In genomic region chr2:144005166-144005955, GRCm38 (mm10) we compare ENCODE assay signal across 12 mouse cellular contexts. TPM values are rescaled to one million over a fixed set of nuclear protein-coding genes. Genes with fewer than 3 reads are reported as not detected.
A peak's percentile ranks its signal among the peaks of the same experiment; 100 is the strongest.
DNase-seq lines count a peak whose midpoint lies in the region; ATAC-seq lines count a peak whose summit lies in the region.
"Had no signal": no experiment of that assay in that cellular context is flagged by ENCODE, and none has a peak within 500 bp of the region (broad histone marks: within the 10 kb centered on the region; RNA-seq: fewer than 3 reads in every experiment).

No protein-coding gene starts in this region.

- no peak overlapping the region for H3K27ac ChIP-seq in heart, embryonic 11.5 days (ENCODE audit: low read depth, low read length)
- peak overlapping the region; percentile 60 for H3K27ac ChIP-seq in heart, embryonic 13.5 days (replicated peaks)
- H3K27ac ChIP-seq in forebrain, embryonic 12.5 days, result no peak overlapping the region

- H3K4me1 ChIP-seq in heart, embryonic 11.5 days (ENCODE audit: control insufficient read depth, insufficient read depth, low read length), result peaks cover 28% of the 10 kb centered on the region
- H3K4me1 ChIP-seq in heart, embryonic 13.5 days, result peaks cover 81% of the 10 kb centered on the region
- peaks cover 9% of the 10 kb centered on the region; the same call in 1 of the 2 replicates for H3K4me1 ChIP-seq in forebrain, embryonic 12.5 days

- WGBS in heart, embryonic 11.5 days (ENCODE audit: insufficient replicate concordance), result 65% methylated on average over 6 of the region's 6 CpGs
- WGBS in heart, embryonic 13.5 days, result 45% methylated on average over 6 of the region's 6 CpGs
- 81% methylated on average over 6 of the region's 6 CpGs for WGBS in forebrain, embryonic 12.5 days

- H3K27me3 ChIP-seq in heart, embryonic 11.5 days (ENCODE audit: control insufficient read depth, insufficient read depth, low read length), result no peaks in the 10 kb centered on the region
- no peaks in the 10 kb centered on the region for H3K27me3 ChIP-seq in heart, embryonic 13.5 days (replicated peaks)
- no peaks in the 10 kb centered on the region for H3K27me3 ChIP-seq in forebrain, embryonic 12.5 days

- peak; percentile 93 for DNase-seq in heart, adult 11 months
- DNase-seq in NIH3T3 (ENCODE audit: low read depth), result peak; percentile 72
- peak; percentile 69 to 79 for DNase-seq in lung, adult 18-20 months
- DNase-seq in cerebellum, postnatal 4 days (ENCODE audit: low spot score in 2 of 2), result no peak
- DNase-seq in left cerebral cortex, postnatal 14 days (ENCODE audit: low spot score in 2 of 2), result no peak
- DNase-seq: kidney, adult 8-10 months had no signal

- no peak for ATAC-seq in heart, embryonic 11.5 days (replicated peaks; ENCODE audit: insufficient number of reproducible peaks, low FRiP score, low TSS enrichment)
- no peak for ATAC-seq in heart, embryonic 13.5 days (ENCODE audit: extremely low read depth, insufficient number of reproducible peaks, low FRiP score, low TSS enrichment)
- ATAC-seq in forebrain, embryonic 12.5 days (ENCODE audit: low FRiP score), result no peak
- ATAC-seq: CD4-positive, CD25-positive, alpha-beta regulatory T cell, adult 4 months had no signal

- intact Hi-C loops in left cerebral cortex, postnatal 14 days (cut with DNase I), result no loop called here

- H3K36me3 ChIP-seq in heart, embryonic 11.5 days (ENCODE audit: control insufficient read depth, insufficient read depth, low read length), result no peaks in the 10 kb centered on the region
- peaks cover 17% of the 10 kb centered on the region for H3K36me3 ChIP-seq in heart, embryonic 13.5 days
- no peaks in the 10 kb centered on the region for H3K36me3 ChIP-seq in forebrain, embryonic 12.5 days (replicated peaks)

- no peak overlapping the region for H3K4me3 ChIP-seq in heart, embryonic 11.5 days (ENCODE audit: low read depth, low read length)
- H3K4me3 ChIP-seq in heart, embryonic 13.5 days, result no peak overlapping the region
- H3K4me3 ChIP-seq in forebrain, embryonic 12.5 days (replicated peaks), result no peak overlapping the region

- H3K9ac ChIP-seq in heart, embryonic 11.5 days (ENCODE audit: low read depth, low read length), result no peak overlapping the region
- H3K9ac ChIP-seq in heart, embryonic 13.5 days, result peak overlapping the region; percentile 38
- H3K9ac ChIP-seq in forebrain, embryonic 12.5 days, result no peak overlapping the region

- H3K9me3 ChIP-seq in heart, embryonic 11.5 days (replicated peaks; ENCODE audit: control insufficient read depth, low read length), result no peaks in the 10 kb centered on the region
- no peaks in the 10 kb centered on the region for H3K9me3 ChIP-seq in heart, embryonic 13.5 days
- H3K9me3 ChIP-seq in forebrain, embryonic 12.5 days, result no peaks in the 10 kb centered on the region

- H3K4me2 ChIP-seq in heart, embryonic 11.5 days, result no peak overlapping the region
- peak overlapping the region; percentile 41 for H3K4me2 ChIP-seq in heart, embryonic 13.5 days
- H3K4me2 ChIP-seq in forebrain, embryonic 12.5 days, result no peak overlapping the region

RNA-seq across cellular contexts. Expression of gene Rrbp1, which starts 5.7 kb away (rescaled TPM):
- polyA plus RNA-seq in heart, embryonic 11.5 days (2014; fragmentation: Nextera tagmentation; extraction: Ambion mirVana), result 56.4 and 64.8 TPM in 2 replicates
- polyA plus RNA-seq in heart, embryonic 13.5 days (2015; fragmentation: Nextera tagmentation; extraction: Ambion mirVana), result 61.7 and 65.1 TPM in 2 replicates
- polyA plus RNA-seq in forebrain, embryonic 12.5 days (2016; fragmentation: Nextera tagmentation; extraction: Ambion mirVana), result 30.6 and 39.1 TPM in 2 replicates
- 10 to 100 TPM; 74.5 to 76.6 TPM for total RNA-seq in left cerebral cortex, postnatal 14 days (2021)

RNA-seq across cellular contexts. Expression of gene Banf2, which starts 27.5 kb away (rescaled TPM):
- polyA plus RNA-seq in heart, embryonic 11.5 days (2014; fragmentation: Nextera tagmentation; extraction: Ambion mirVana), result not detected in 2 replicates
- not detected in 2 replicates for polyA plus RNA-seq in heart, embryonic 13.5 days (2015; fragmentation: Nextera tagmentation; extraction: Ambion mirVana)
- polyA plus RNA-seq in forebrain, embryonic 12.5 days (2016; fragmentation: Nextera tagmentation; extraction: Ambion mirVana), result not detected in 2 replicates
- not detected for total RNA-seq in left cerebral cortex, postnatal 14 days (2021)
- polyA plus RNA-seq: CD4-positive, CD25-positive, alpha-beta regulatory T cell, adult 4 months; limb, embryonic 11.5 days; thymus, postnatal 0 days had no signal

Comparison
In these comparisons a context has a peak if more than half of its experiments do, and no peak if none do; other contexts are left out.
1. DNase-seq: peak in heart, adult 11 months (single experiment), NIH3T3 (single experiment) and lung, adult 18-20 months (2 of 2); none in cerebellum, postnatal 4 days (0 of 2) and left cerebral cortex, postnatal 14 days (0 of 2).